Mouse (Mus musculus) stomach, postnatal 0 days (tissue): ENCODE measurements at regions not wholly inside any gene's neighbourhood (a gene's known extent, or its start where the extent isn't known, plus 50 kb on each side); places are given as distances from the start of the nearest gene placed in this dataset.
"Not testable (repeated sequence)": the region's sequence is repeated elsewhere in the genome, so short reads cannot be mapped to it uniquely, and the experiment has no call there.

Source experiments
- ATAC-seq: fragments of 200-750 bp; cut with Nextera tagmentation; 2 replicates; pipeline ENCODE4 v1.8.0; 2017; ENCODE audit not compliant: low FRiP score, low TSS enrichment
- DNase-seq: peaks from one replicate; pipeline ENCODE4 v3.0.0-alpha.2; 2016; ENCODE audit warnings: low spot score
- H3K27ac ChIP-seq: fragments of 300-500 bp; sonication (generic); replicated peaks from 2 replicates; pipeline ENCODE4 v1.5.1; 2014; ENCODE audit warnings: mild to moderate bottlenecking, control low read depth
- H3K27me3 ChIP-seq: fragments of 300-500 bp; sonication (generic); 2 replicates; pipeline ENCODE4 v1.6.1; 2014; ENCODE audit warnings: low read length; ENCODE audit not compliant: control insufficient read depth, insufficient read depth
- H3K36me3 ChIP-seq: fragments of 300-500 bp; sonication (generic); 2 replicates; pipeline ENCODE4 v1.6.1; 2014; ENCODE audit warnings: low read length, mixed read lengths; ENCODE audit not compliant: control insufficient read depth, insufficient read depth
- H3K4me1 ChIP-seq: fragments of 300-500 bp; sonication (generic); replicated peaks from 2 replicates; pipeline ENCODE4 v1.6.1; 2014; ENCODE audit warnings: antibody characterized with exemption; ENCODE audit not compliant: control insufficient read depth, insufficient read depth
- H3K4me2 ChIP-seq: fragments of 300-500 bp; sonication (generic); replicated peaks from 2 replicates; pipeline ENCODE4 v1.6.1; 2014; ENCODE audit warnings: low read depth, mild to moderate bottlenecking, control low read depth, moderate library complexity
- H3K4me3 ChIP-seq: fragments of 300-500 bp; sonication (generic); 2 replicates; pipeline ENCODE4 v1.5.1; 2014; ENCODE audit warnings: low read depth, low read length, control low read depth
- H3K9ac ChIP-seq: fragments of 300-500 bp; sonication (generic); 2 replicates; pipeline ENCODE4 v1.6.1; 2014; ENCODE audit warnings: mild to moderate bottlenecking, low read length, control low read depth, mixed read lengths
- H3K9me3 ChIP-seq: fragments of 300-500 bp; sonication (generic); 2 replicates; pipeline ENCODE4 v1.6.1; 2016; ENCODE audit warnings: low read length; ENCODE audit not compliant: control insufficient read depth
- CTCF ChIP-seq: IDR thresholded peaks from 2 replicates; pipeline ENCODE4 v1.5.1; 2016; ENCODE audit warnings: antibody characterized with exemption, low read depth, mild to moderate bottlenecking, moderate library complexity
- EP300 ChIP-seq: optimal IDR thresholded peaks from 2 replicates; pipeline ENCODE3; 2016; ENCODE audit warnings: antibody characterized with exemption
- WGBS: fragments of 180-500 bp; shearing (Covaris S2); extraction: QIAGEN DNeasy Blood & Tissue Kit; methylation state at CpG from one replicate; pipeline ENCODE4 v1.1.7; 2014; 5-methylcytosine and 5-hydroxymethylcytosine counted together

DNA sequence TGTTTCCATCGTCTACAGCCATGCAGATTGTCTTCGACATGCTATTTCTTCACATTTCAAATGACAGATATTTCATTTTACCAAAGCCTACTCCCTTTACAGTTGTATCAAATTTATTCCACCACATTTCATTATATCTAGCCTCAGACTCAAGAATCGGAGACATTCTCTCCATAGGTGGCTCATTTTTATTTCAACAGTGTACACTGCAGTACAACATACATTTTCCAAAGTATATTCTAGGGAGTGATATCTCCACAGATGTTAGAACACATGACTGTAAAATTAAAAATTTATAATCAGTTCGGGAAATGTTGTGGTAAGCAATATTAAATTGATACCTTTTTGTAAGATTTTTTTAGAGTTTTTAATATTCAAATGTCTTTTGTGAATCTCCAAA, 446.2 kb downstream of the Tlr4 start:
- DNase-seq (no peak), ATAC-seq (no peak)
- Histone ChIP-seq H3K9ac (no peak overlapping the region), H3K4me3 (no peak overlapping the region), H3K4me1 (no peaks in the 10 kb centered on the region), H3K27ac (no peak overlapping the region), H3K36me3 (no peaks in the 10 kb centered on the region), H3K9me3 (no peaks in the 10 kb centered on the region), H3K4me2 (no peak overlapping the region), H3K27me3 (no peaks in the 10 kb centered on the region)
- 86% methylated on average over 4 of the region's 4 CpGs for WGBS
- TF ChIP-seq CTCF (no peak), EP300 (no peak)

DNA sequence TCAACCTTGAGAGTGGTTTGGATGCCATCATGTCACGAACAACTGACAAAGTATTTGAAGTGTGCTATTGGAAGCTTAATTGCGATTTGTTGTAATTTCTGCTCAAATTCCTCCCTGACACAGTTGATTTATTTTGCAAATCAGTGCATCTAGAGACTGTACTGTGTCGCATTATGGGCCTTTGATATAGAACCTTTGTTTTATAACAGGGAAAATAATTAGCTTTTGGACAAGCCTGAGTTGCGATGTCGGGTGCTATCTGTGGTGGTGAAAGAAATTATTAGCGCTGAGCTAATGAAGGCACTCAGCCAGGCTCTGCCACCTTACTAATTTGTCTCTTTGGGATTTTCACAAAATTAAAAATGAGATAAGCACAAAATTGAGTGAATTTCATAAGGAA, 473.6 kb downstream of the Tlr4 start:
- no peak overlapping the region for H3K4me2 ChIP-seq
- TF ChIP-seq EP300 (no peak), CTCF (no peak)
- no peak overlapping the region for H3K4me3 ChIP-seq
- H3K27me3 ChIP-seq, result no peaks in the 10 kb centered on the region
- no peak overlapping the region for H3K27ac ChIP-seq
- no peaks in the 10 kb centered on the region for H3K36me3 ChIP-seq
- H3K9me3 ChIP-seq, result no peaks in the 10 kb centered on the region
- WGBS, result 82% methylated on average over 6 of the region's 6 CpGs
- no peak for ATAC-seq
- H3K9ac ChIP-seq, result no peak overlapping the region
- no peak for DNase-seq
- H3K4me1 ChIP-seq, result no peaks in the 10 kb centered on the region

DNA sequence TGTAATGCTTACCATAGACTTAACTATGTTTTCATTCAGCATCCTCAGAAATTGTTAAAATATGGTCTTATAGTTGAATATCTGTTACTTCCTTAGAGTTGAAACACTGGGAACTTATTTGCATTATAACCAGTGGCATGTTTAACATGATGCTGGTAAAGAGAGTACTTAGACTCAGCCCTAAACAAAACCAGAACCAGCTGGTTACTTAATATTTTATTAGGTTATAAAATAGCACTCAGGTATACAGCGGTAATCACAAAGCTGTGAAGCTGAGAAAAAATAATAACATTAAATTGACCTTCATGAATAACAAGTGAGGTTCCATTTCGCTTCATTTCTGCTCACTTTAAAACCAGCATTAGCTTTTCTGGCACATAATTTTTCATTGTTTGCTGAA, 474.4 kb downstream of the Tlr4 start:
- no peak overlapping the region for H3K9ac ChIP-seq
- no peak for ATAC-seq
- 95% methylated on average over 2 of the region's 2 CpGs for WGBS

DNA sequence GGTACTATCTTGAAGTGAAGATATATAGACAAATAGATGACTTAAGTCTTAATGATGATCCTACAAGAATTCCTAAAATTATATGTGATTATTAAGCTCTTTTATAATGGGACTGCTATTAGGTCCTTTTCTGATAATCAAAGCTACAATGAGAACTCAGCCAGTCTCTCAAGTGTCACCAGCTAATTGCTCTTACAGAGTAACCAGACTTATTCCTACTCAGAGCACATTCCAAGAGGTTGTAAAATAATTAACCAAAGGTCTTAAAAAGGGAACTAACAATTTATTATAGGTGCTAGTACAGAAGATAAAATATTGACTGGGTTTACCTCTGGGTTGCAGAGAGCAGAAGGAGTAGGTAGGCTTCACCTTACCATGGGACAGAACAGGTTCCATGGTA, 492.7 kb downstream of the Tlr4 start:
- DNase-seq, H3K9me3 ChIP-seq, H3K4me1 ChIP-seq, H3K27ac ChIP-seq, H3K27me3 ChIP-seq, H3K36me3 ChIP-seq, H3K4me2 ChIP-seq, H3K9ac ChIP-seq, H3K4me3 ChIP-seq, ATAC-seq: not testable (repeated sequence)

More for the DNA sequence above, 474.4 kb downstream of the Tlr4 start:
- Histone ChIP-seq H3K36me3 (no peaks in the 10 kb centered on the region), H3K9me3 (no peaks in the 10 kb centered on the region), H3K4me2 (no peak overlapping the region), H3K27me3 (no peaks in the 10 kb centered on the region), H3K27ac (no peak overlapping the region), H3K4me1 (no peaks in the 10 kb centered on the region), H3K4me3 (no peak overlapping the region)
- no peak for DNase-seq
- no peak for TF ChIP-seq CTCF
- TF ChIP-seq EP300, result no peak
